Mouse (Mus musculus): ENCODE measurements around the gene Trp53bp2. TPM values are rescaled to one million over a fixed set of nuclear protein-coding genes. Genes with fewer than 3 reads are reported as not detected.

Trp53bp2 gene
- polyA plus RNA-seq, 1 experiment from 2014 or later = 4.1 TPM

DNA sequence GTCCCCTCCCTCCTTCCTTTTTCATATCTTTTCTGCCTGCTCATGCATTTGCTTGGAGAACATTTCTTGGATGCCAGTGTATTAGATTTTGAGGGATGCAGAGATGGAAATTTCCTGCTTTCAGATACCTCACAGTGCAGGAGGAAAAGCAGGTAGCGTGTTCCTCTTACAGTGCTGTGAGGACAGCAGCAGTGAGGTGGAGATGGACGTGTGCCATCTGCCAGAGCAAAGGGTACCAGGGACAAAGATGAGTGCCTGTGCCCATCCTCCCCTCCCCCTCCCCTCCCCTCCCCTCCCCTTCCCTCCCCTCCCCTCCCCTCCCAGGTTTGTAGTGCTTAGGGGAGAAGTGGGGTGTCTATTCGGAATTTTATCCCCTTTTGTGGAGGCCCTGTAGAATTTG lies 20.9 kb downstream of the Trp53bp2 start:
- ATAC-seq (no peak), DNase-seq (no peak)
- no peaks in the 10 kb centered on the region for H3K27me3 ChIP-seq (ENCODE audit: insufficient read depth, low read length)
- 0 out of 2 replicates have a peak, but pooled peaks cover 11% of the 10 kb centered on the region for H3K4me1 ChIP-seq (ENCODE audit: insufficient read depth)
- no peaks in the 10 kb centered on the region for H3K9me3 ChIP-seq (ENCODE audit: low read length)
- TF ChIP-seq EP300 (IDR thresholded peaks at IDR 0.05; ENCODE audit: low read depth) (no peak), CTCF (IDR thresholded peaks at IDR 0.05; ENCODE audit: low read depth) (no peak)
- no peak overlapping the region for H3K9ac ChIP-seq (replicated peaks)
- H3K27ac ChIP-seq (ENCODE audit: low read depth) = no peak overlapping the region
- H3K4me2 ChIP-seq (ENCODE audit: low read depth, low read length) = no peak overlapping the region
- WGBS (ENCODE audit: insufficient replicate concordance) = 86% methylated on average over 3 of the region's 3 CpGs
- H3K36me3 ChIP-seq (replicated peaks; ENCODE audit: insufficient read depth, low read length) = peaks cover 17% of the 10 kb centered on the region
- H3K4me3 ChIP-seq (ENCODE audit: low read depth, low read length) = no peak overlapping the region

DNA sequence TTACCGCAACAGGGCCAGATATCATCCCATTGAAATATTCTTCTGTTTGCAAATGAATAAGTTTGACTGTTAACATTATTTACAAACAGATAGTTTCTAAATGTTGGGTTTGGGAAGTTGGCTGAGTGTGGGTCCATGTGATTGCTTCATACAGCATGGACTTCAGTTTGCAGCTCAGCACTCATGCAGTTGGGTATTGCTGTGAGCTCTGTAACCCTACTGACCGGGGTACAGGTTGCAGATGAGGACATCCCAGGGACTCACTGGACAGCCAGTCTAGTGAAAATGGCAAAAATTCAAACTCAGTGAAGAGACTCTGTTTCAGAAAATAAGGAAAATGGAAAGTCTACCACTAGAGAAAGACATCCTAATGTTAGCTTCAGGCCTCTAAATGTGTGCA lies 21.7 kb downstream of the Trp53bp2 start:
- Histone ChIP-seq H3K27me3 (ENCODE audit: insufficient read depth, low read length) (no peaks in the 10 kb centered on the region), H3K9ac (replicated peaks) (no peak overlapping the region), H3K4me1 (ENCODE audit: insufficient read depth) (0 out of 2 replicates have a peak, but pooled peaks cover 11% of the 10 kb centered on the region), H3K27ac (ENCODE audit: low read depth) (no peak overlapping the region), H3K4me3 (ENCODE audit: low read depth, low read length) (no peak overlapping the region), H3K4me2 (ENCODE audit: low read depth, low read length) (no peak overlapping the region), H3K36me3 (replicated peaks; ENCODE audit: insufficient read depth, low read length) (peaks cover 19% of the 10 kb centered on the region), H3K9me3 (ENCODE audit: low read length) (no peaks in the 10 kb centered on the region)
- no peak for TF ChIP-seq EP300 (IDR thresholded peaks at IDR 0.05; ENCODE audit: low read depth)
- no peak for TF ChIP-seq CTCF (IDR thresholded peaks at IDR 0.05; ENCODE audit: low read depth)
- ATAC-seq = no peak; the same call in 1 of the 2 replicates
- no peak for DNase-seq
- WGBS (ENCODE audit: insufficient replicate concordance) = 83% methylated on average over 2 of the region's 2 CpGs

DNA sequence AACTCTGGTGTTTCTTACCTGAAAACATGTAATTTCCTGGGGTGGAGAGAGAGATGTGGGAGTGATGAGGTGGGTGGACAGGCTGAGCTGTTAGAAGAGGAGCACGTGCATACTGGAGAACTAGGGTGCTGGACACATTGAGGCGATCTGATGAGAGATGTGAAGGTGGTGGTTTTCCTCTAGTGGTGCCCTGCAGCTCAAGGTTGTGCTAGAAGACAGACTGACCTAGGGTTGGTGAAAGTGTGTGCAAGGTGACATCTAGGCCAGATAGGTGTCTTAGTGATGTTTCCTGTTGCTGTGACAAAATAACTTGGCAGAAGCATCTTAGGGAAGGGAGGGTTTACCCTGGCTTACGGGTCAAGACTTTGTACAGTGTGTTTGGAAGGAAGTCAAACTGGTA lies 23.1 kb downstream of the Trp53bp2 start:
- no peak for DNase-seq
- no peaks in the 10 kb centered on the region for H3K9me3 ChIP-seq (ENCODE audit: low read length)
- no peak overlapping the region for H3K4me3 ChIP-seq (ENCODE audit: low read depth, low read length)
- no peak for TF ChIP-seq EP300 (IDR thresholded peaks at IDR 0.05; ENCODE audit: low read depth)
- TF ChIP-seq CTCF (IDR thresholded peaks at IDR 0.05; ENCODE audit: low read depth) = no peak
- peaks cover 22% of the 10 kb centered on the region for H3K36me3 ChIP-seq (replicated peaks; ENCODE audit: insufficient read depth, low read length)
- 0 out of 2 replicates have a peak, but pooled peaks cover 2% of the 10 kb centered on the region for H3K4me1 ChIP-seq (ENCODE audit: insufficient read depth)
- no peak overlapping the region for H3K9ac ChIP-seq (replicated peaks)
- no peak overlapping the region for H3K4me2 ChIP-seq (ENCODE audit: low read depth, low read length)
- ATAC-seq = no peak
- no peaks in the 10 kb centered on the region for H3K27me3 ChIP-seq (ENCODE audit: insufficient read depth, low read length)
- no peak overlapping the region for H3K27ac ChIP-seq (ENCODE audit: low read depth)
- WGBS (ENCODE audit: insufficient replicate concordance) = 82% methylated on average over 3 of the region's 3 CpGs

DNA sequence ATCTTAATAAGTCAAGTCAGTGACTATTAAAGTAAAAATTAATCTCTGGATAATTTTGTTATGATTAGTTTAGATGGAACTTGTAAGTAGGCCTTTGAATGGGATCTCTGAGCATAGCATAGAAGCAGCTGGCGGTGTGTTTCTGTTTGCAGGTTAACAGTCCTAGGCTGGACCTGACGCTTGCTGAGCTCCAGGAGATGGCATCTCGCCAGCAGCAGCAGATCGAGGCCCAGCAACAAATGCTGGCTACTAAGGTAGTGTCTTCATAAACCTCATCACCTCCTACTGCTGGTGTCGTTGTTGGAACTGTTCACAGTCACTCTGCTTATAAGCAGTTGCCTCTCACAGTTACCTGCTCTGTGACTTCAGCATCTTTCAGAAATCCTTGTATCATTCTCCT lies 27.8 kb downstream of the Trp53bp2 start:
- DNase-seq (no peak), ATAC-seq (no peak)
- Histone ChIP-seq H3K27ac (ENCODE audit: low read depth) (no peak overlapping the region), H3K36me3 (replicated peaks; ENCODE audit: insufficient read depth, low read length) (peaks cover 23% of the 10 kb centered on the region), H3K4me3 (ENCODE audit: low read depth, low read length) (no peak overlapping the region), H3K27me3 (ENCODE audit: insufficient read depth, low read length) (no peaks in the 10 kb centered on the region), H3K4me2 (ENCODE audit: low read depth, low read length) (no peak overlapping the region), H3K9ac (replicated peaks) (no peak overlapping the region), H3K9me3 (ENCODE audit: low read length) (no peaks in the 10 kb centered on the region), H3K4me1 (ENCODE audit: insufficient read depth) (no peaks in the 10 kb centered on the region)
- TF ChIP-seq EP300 (IDR thresholded peaks at IDR 0.05; ENCODE audit: low read depth) (no peak), CTCF (IDR thresholded peaks at IDR 0.05; ENCODE audit: low read depth) (no peak)
- WGBS (ENCODE audit: insufficient replicate concordance) = 61% methylated on average over 5 of the region's 5 CpGs

DNA sequence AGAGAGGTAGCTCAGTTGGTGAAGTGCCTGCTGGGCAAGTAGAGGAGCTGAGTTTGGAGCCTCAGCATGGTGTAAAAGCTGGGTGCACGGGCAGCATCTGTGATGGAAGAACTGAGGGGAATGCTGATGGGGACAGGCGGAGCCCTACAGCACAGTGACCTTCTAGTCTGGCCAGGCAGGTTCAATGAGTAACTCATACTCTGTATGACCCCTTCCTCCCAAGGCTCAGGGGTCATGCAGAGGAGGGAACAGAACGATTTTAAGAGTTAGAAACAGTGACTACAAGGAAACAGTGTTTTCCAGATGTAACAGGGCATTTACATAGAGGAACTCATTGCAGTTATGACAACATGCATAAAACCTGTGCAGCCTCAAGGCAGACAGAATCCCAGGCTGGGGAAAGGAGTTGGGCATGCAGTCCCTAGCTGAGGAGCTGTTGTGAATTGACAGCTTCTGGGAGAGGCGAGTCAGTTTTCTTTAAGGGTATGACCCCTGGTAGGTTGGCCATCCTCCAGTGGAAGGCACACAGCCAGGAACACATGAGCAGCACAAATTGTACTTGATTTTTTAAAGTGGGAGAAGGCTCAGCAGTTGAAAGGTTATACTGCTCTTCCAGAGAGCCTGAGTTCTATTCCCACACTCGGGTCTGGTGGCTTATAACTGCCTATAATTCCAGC lies 30.7 kb downstream of the Trp53bp2 start:
- ATAC-seq (peak; percentile 90), DNase-seq (peak; percentile 62)
- Histone ChIP-seq H3K9ac (replicated peaks) (no peak overlapping the region), H3K9me3 (ENCODE audit: low read length) (no peaks in the 10 kb centered on the region), H3K36me3 (replicated peaks; ENCODE audit: insufficient read depth, low read length) (peaks cover 22% of the 10 kb centered on the region), H3K4me3 (ENCODE audit: low read depth, low read length) (no peak overlapping the region), H3K4me2 (ENCODE audit: low read depth, low read length) (no peak overlapping the region), H3K4me1 (ENCODE audit: insufficient read depth) (no peaks in the 10 kb centered on the region), H3K27ac (ENCODE audit: low read depth) (peak overlapping the region; percentile 58), H3K27me3 (ENCODE audit: insufficient read depth, low read length) (no peaks in the 10 kb centered on the region)
- WGBS (ENCODE audit: insufficient replicate concordance) = 55% methylated on average over 5 of the region's 5 CpGs
- TF ChIP-seq EP300 (IDR thresholded peaks at IDR 0.05; ENCODE audit: low read depth) = 0 out of 2 replicates have a peak, but pooled peaks have one; percentile 13
- TF ChIP-seq CTCF (IDR thresholded peaks at IDR 0.05; ENCODE audit: low read depth) = no peak

DNA sequence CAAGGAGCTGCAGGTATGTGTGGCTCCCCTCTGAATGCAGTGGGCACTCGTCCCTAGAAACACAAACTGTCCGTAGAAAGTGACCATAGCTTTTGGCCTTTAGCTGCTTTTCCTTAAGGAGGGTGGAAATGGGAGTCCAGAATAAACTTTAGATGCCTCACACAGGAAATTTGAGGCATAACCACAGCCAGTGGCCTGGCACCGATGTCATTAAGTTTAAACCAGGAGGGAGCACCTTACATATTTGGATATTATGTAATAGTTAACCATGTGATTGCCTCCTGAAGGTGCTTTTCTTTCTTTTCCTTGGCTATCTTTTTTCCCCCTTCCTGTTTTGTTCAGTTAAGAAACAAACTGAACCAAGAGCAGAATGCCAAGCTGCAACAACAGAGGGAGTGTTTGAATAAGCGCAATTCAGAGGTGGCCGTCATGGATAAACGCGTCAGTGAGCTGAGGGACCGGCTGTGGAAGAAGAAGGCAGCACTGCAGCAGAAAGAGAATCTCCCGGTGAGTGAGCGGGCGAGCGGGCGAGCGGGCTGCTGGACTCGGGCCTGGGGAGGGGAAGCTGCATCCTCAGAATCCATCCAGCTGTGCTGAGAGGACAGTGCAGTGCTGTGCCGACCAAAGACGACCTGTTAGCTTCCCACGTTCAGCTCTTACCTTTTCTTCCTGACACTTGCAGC lies 33.0 kb downstream of the Trp53bp2 start:
- Histone ChIP-seq H3K9ac (replicated peaks) (no peak overlapping the region), H3K27me3 (ENCODE audit: insufficient read depth, low read length) (no peaks in the 10 kb centered on the region), H3K9me3 (ENCODE audit: low read length) (no peaks in the 10 kb centered on the region), H3K36me3 (replicated peaks; ENCODE audit: insufficient read depth, low read length) (peaks cover 32% of the 10 kb centered on the region), H3K4me3 (ENCODE audit: low read depth, low read length) (no peak overlapping the region), H3K4me1 (ENCODE audit: insufficient read depth) (no peaks in the 10 kb centered on the region), H3K4me2 (ENCODE audit: low read depth, low read length) (no peak overlapping the region), H3K27ac (ENCODE audit: low read depth) (no peak overlapping the region)
- DNase-seq = peak; percentile 10
- WGBS (ENCODE audit: insufficient replicate concordance) = 85% methylated on average over 18 of the region's 18 CpGs
- TF ChIP-seq EP300 (IDR thresholded peaks at IDR 0.05; ENCODE audit: low read depth) (no peak), CTCF (IDR thresholded peaks at IDR 0.05; ENCODE audit: low read depth) (no peak)
- no peak for ATAC-seq

Data from liver, postnatal 0 days (tissue).